Mouse (Mus musculus) C2C12 (cell line): Measurements from ENCODE around the gene Cdr2.

ENCODE experiments used
- CTCF ChIP-seq: IDR thresholded peaks from one replicate; pipeline ENCODE4 v1.5.1; 2011; ENCODE audit not compliant: control insufficient read depth, insufficient read depth, insufficient read length
- MAX ChIP-seq: IDR thresholded peaks from one replicate; pipeline ENCODE4 v1.6.1; 2011; ENCODE audit warnings: mild to moderate bottlenecking, control low read depth
- MYOD1 ChIP-seq: IDR thresholded peaks from one replicate; pipeline ENCODE4 v1.6.1; 2011; ENCODE audit warnings: low read depth; ENCODE audit not compliant: control insufficient read depth, insufficient read length
- USF1 ChIP-seq: IDR thresholded peaks from one replicate; pipeline ENCODE4 v1.6.1; 2011; ENCODE audit warnings: low read depth, mild to moderate bottlenecking, control low read depth, moderate library complexity

GRCm38 (mm10) chr7:120991191-120991590 is 9.1 kb upstream of the Cdr2 start:
- TF ChIP-seq CTCF, result no peak
- TF ChIP-seq USF1, result no peak
- TF ChIP-seq MAX, result no peak
- no peak for TF ChIP-seq MYOD1
